8 mouse cellular contexts compared by ENCODE assay signal in the genomic region with DNA sequence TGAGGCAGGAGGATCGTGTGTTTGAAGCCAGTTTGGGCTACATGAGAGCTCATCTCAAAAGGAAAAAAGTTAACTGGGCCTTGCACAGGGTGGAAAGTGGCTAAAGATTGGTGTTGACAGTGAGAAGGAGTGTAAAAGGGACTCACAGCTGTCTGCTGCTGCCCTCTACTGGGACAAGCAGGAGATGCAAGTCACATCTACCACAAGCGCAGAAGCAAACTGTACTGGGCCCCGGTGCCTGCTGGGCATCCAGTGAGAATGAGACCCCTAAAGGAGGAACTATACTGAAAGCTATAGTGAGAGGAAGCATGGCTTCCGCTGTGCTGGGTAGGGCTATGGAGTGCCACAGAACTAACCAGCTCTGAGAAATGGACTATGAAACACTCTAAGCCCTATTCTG. TPM values are rescaled to one million over a fixed set of nuclear protein-coding genes. Genes with fewer than 3 reads are reported as not detected.
DNase-seq lines count a peak whose midpoint lies in the region; ATAC-seq and TF ChIP-seq lines count a peak whose summit lies in the region.

No protein-coding gene starts in this region.

- H3K9me3 ChIP-seq in heart, embryonic 11.5 days (replicated peaks; ENCODE audit: control insufficient read depth, low read length): no peaks in the 10 kb centered on the region
- no peaks in the 10 kb centered on the region for H3K9me3 ChIP-seq in intestine, postnatal 0 days (ENCODE audit: control insufficient read depth)
- no peaks in the 10 kb centered on the region for H3K9me3 ChIP-seq in midbrain, embryonic 12.5 days

- peak; percentile 95 for DNase-seq in heart, adult 11 months
- DNase-seq in embryo, embryonic 10.5 days (ENCODE audit: low spot score): peak; percentile 83
- DNase-seq in gastrocnemius, postnatal 25 days: peak; percentile 44
- peak; percentile 82 for DNase-seq in left cerebral cortex, postnatal 36 days (ENCODE audit: low spot score in 2 of 2)
- DNase-seq in spleen, adult 12 weeks (ENCODE audit: low spot score): peak; percentile 48

- peak; percentile 92 for TF ChIP-seq CTCF in intestine, postnatal 0 days (IDR thresholded peaks at IDR 0.05; ENCODE audit: low read depth)

- H3K4me2 ChIP-seq in heart, embryonic 11.5 days: no peak overlapping the region
- H3K4me2 ChIP-seq in intestine, postnatal 0 days (replicated peaks; ENCODE audit: low read depth): no peak overlapping the region
- H3K4me2 ChIP-seq in midbrain, embryonic 12.5 days (replicated peaks): no peak overlapping the region

- intact Hi-C loops in left cerebral cortex, postnatal 36 days (cut with DNase I): loop anchor here (5.0 to 10.0 kb wide), 3 partner anchors 65 to 948 kb away; no protein-coding TSS in a partner anchor

- H3K9ac ChIP-seq in heart, embryonic 11.5 days (ENCODE audit: low read depth, low read length): no peak overlapping the region
- H3K9ac ChIP-seq in intestine, postnatal 0 days (ENCODE audit: low read depth, low read length): no peak overlapping the region
- H3K9ac ChIP-seq in midbrain, embryonic 12.5 days (replicated peaks): no peak overlapping the region

- no peaks in the 10 kb centered on the region for H3K27me3 ChIP-seq in heart, embryonic 11.5 days (ENCODE audit: control insufficient read depth, insufficient read depth, low read length)
- H3K27me3 ChIP-seq in intestine, postnatal 0 days (replicated peaks; ENCODE audit: control insufficient read depth, insufficient read depth, low read length): no peaks in the 10 kb centered on the region
- H3K27me3 ChIP-seq in midbrain, embryonic 12.5 days: no peaks in the 10 kb centered on the region

- 12% methylated on average over 4 of the region's 4 CpGs for WGBS in heart, embryonic 11.5 days (ENCODE audit: insufficient replicate concordance)
- 24% methylated on average over 4 of the region's 4 CpGs for WGBS in intestine, postnatal 0 days
- WGBS in midbrain, embryonic 12.5 days: 19% methylated on average over 4 of the region's 4 CpGs

- H3K4me3 ChIP-seq in heart, embryonic 11.5 days (ENCODE audit: low read depth, low read length): no peak overlapping the region
- no peak overlapping the region for H3K4me3 ChIP-seq in intestine, postnatal 0 days (ENCODE audit: low read depth, low read length)
- no peak overlapping the region for H3K4me3 ChIP-seq in midbrain, embryonic 12.5 days

- ATAC-seq in heart, embryonic 11.5 days (replicated peaks; ENCODE audit: insufficient number of reproducible peaks, low FRiP score, low TSS enrichment): no peak
- no peak; the same call in 1 of the 2 replicates for ATAC-seq in intestine, postnatal 0 days
- ATAC-seq in midbrain, embryonic 12.5 days (ENCODE audit: low FRiP score, low read depth): peak; percentile 72

- H3K36me3 ChIP-seq in heart, embryonic 11.5 days (ENCODE audit: control insufficient read depth, insufficient read depth, low read length): no peaks in the 10 kb centered on the region
- H3K36me3 ChIP-seq in intestine, postnatal 0 days (ENCODE audit: control insufficient read depth, insufficient read depth): peaks cover 71% of the 10 kb centered on the region
- H3K36me3 ChIP-seq in midbrain, embryonic 12.5 days: peaks cover 18% of the 10 kb centered on the region

- no peak overlapping the region for H3K27ac ChIP-seq in heart, embryonic 11.5 days (ENCODE audit: low read depth, low read length)
- no peak overlapping the region for H3K27ac ChIP-seq in intestine, postnatal 0 days (ENCODE audit: low read depth, low read length)
- no peak overlapping the region for H3K27ac ChIP-seq in midbrain, embryonic 12.5 days (replicated peaks)

- no peaks in the 10 kb centered on the region for H3K4me1 ChIP-seq in heart, embryonic 11.5 days (ENCODE audit: control insufficient read depth, insufficient read depth, low read length)
- H3K4me1 ChIP-seq in intestine, postnatal 0 days (replicated peaks; ENCODE audit: control insufficient read depth, insufficient read depth, low read length): no peaks in the 10 kb centered on the region
- H3K4me1 ChIP-seq in midbrain, embryonic 12.5 days: no peaks in the 10 kb centered on the region

RNA-seq across cellular contexts. Expression of a gene that starts 50.2 kb away (rescaled TPM):
- 17.3 and 19.3 TPM in 2 replicates for polyA plus RNA-seq in heart, embryonic 11.5 days (2014; fragmentation: Nextera tagmentation; extraction: Ambion mirVana)
- total RNA-seq in gastrocnemius, postnatal 25 days (2021): 1 to 10 TPM; 2.9 to 3.3 TPM
- 26.5 and 32.4 TPM in 2 replicates for polyA plus RNA-seq in intestine, postnatal 0 days (2015; fragmentation: Nextera tagmentation; extraction: Ambion mirVana)
- total RNA-seq in left cerebral cortex, postnatal 36 days (2021): 10 to 100 TPM; 11.4 to 12.8 TPM
- 30.4 and 33.3 TPM in 2 replicates for polyA plus RNA-seq in midbrain, embryonic 12.5 days (2016; fragmentation: Nextera tagmentation; extraction: Ambion mirVana)

RNA-seq across cellular contexts. Expression of a gene that starts 50.3 kb away (rescaled TPM):
- 46.1 and 48.2 TPM in 2 replicates for polyA plus RNA-seq in heart, embryonic 11.5 days (2014; fragmentation: Nextera tagmentation; extraction: Ambion mirVana)
- total RNA-seq in gastrocnemius, postnatal 25 days (2021): 10 to 100 TPM in 1 of 2 experiments, 1 to 10 TPM in 1; 9.1 to 12.1 TPM
- polyA plus RNA-seq in intestine, postnatal 0 days (2015; fragmentation: Nextera tagmentation; extraction: Ambion mirVana): 19.4 and 23.0 TPM in 2 replicates
- 10 to 100 TPM; 12.5 to 13.3 TPM for total RNA-seq in left cerebral cortex, postnatal 36 days (2021)
- polyA plus RNA-seq in midbrain, embryonic 12.5 days (2016; fragmentation: Nextera tagmentation; extraction: Ambion mirVana): 18.7 and 25.3 TPM in 2 replicates

Comparison
In these comparisons a context has a peak if more than half of its experiments do, and no peak if none do; other contexts are left out.
1. DNase-seq: peak in every context shown above with its lines; median percentile 95 in heart, adult 11 months; 83 in embryo, embryonic 10.5 days; 82 in left cerebral cortex, postnatal 36 days; 48 in spleen, adult 12 weeks; 44 in gastrocnemius, postnatal 25 days.